Mouse (Mus musculus) ES-E14 (cell line): Measurements from ENCODE around the gene Cbx8. TPM values are rescaled to one million over a fixed set of nuclear protein-coding genes. Genes with fewer than 3 reads are reported as not detected.

ENCODE experiments used
- DNase-seq: peaks from one replicate; pipeline ENCODE4 v3.0.0-alpha.2; 2013; ENCODE audit warnings: low read depth, low spot score
- H3K27ac ChIP-seq: 2 replicates; pipeline ENCODE4 v1.5.1; 2012; ENCODE audit warnings: low read depth, mild to moderate bottlenecking, low read length, moderate library complexity, mixed read lengths; ENCODE audit not compliant: poor library complexity, insufficient read depth, severe bottlenecking
- H3K36me3 ChIP-seq: 2 replicates; pipeline ENCODE4 v1.6.1; 2012; ENCODE audit warnings: mild to moderate bottlenecking, low read length, moderate library complexity, mixed read lengths; ENCODE audit not compliant: control insufficient read depth, poor library complexity, insufficient read depth, severe bottlenecking
- H3K4me1 ChIP-seq, 2 experiments: fragments of 150-350 bp in 1 of 2; sonication (generic) in 1 of 2; 2 replicates each; pipeline ENCODE4 v1.6.1; 2012; ENCODE audit warnings: low read length in 2 of 2, mild to moderate bottlenecking in 1 of 2, mixed read lengths in 1 of 2; ENCODE audit not compliant: control insufficient read depth in 2 of 2, insufficient read depth in 2 of 2, poor library complexity in 1 of 2
- H3K4me3 ChIP-seq, 2 experiments: fragments of 150-350 bp in 1 of 2; sonication (generic) in 1 of 2; 2 replicates each; pipeline ENCODE4 v1.5.1; 2012; ENCODE audit warnings: low read length in 2 of 2, low read depth in 1 of 2, mild to moderate bottlenecking in 1 of 2, mixed read lengths in 1 of 2; ENCODE audit not compliant: insufficient read depth in 1 of 2, poor library complexity in 1 of 2, severe bottlenecking in 1 of 2
- H3K9ac ChIP-seq: 2 replicates; pipeline ENCODE4 v1.6.1; 2012; ENCODE audit warnings: low read depth, mild to moderate bottlenecking, low read length, mixed read lengths; ENCODE audit not compliant: poor library complexity, insufficient read depth, severe bottlenecking
- H3K9me3 ChIP-seq: fragments of 150-350 bp; sonication (generic); 2 replicates; pipeline ENCODE4 v1.6.1; 2012; ENCODE audit warnings: low read depth, mild to moderate bottlenecking, low read length; ENCODE audit not compliant: control insufficient read depth, insufficient read depth
- CHD2 ChIP-seq: IDR thresholded peaks from 2 replicates; pipeline ENCODE4 v1.6.1; 2014; ENCODE audit warnings: mild to moderate bottlenecking, low read depth, low read length, inconsistent platforms
- HCFC1 ChIP-seq: IDR thresholded peaks from 2 replicates; pipeline ENCODE4 v1.6.1; 2012; ENCODE audit warnings: low read length, inconsistent platforms, borderline replicate concordance; ENCODE audit not compliant: insufficient read depth
- MAFK ChIP-seq: IDR thresholded peaks from 2 replicates; pipeline ENCODE4 v1.6.1; 2014; ENCODE audit warnings: mild to moderate bottlenecking, low read depth, low read length, inconsistent platforms; ENCODE audit not compliant: insufficient read depth
- ZC3H11A ChIP-seq: IDR thresholded peaks from 2 replicates; pipeline ENCODE4 v1.6.1; 2012; ENCODE audit warnings: low read depth, mild to moderate bottlenecking, inconsistent platforms, low read length, borderline replicate concordance
- ZNF384 ChIP-seq: IDR thresholded peaks from 2 replicates; pipeline ENCODE4 v1.6.1; 2012; ENCODE audit warnings: low read depth, low read length, inconsistent platforms
- in situ Hi-C, 2 experiments: fragments of 600-800 bp; cut with MboI; formaldehyde crosslinking; loops; one replicate each; pipeline ENCODE4 v1.15.1; 2025; ENCODE audit warnings: low sequenced_read_pairs in 2 of 2, inconsistent platforms in 1 of 2; ENCODE audit not compliant: unreplicated experiment in 2 of 2
- total RNA-seq: library from RNA; depleted of rRNA; stranded (reverse); fragments of 300-350 nt; gene quantifications from 2 replicates; pipeline ENCODE4 v1.2.3, GENCODE M21; 2012

The Cbx8 gene
- total RNA-seq, 1 experiment = 1.2 TPM

- Histone ChIP-seq H3K27ac (no peak overlapping the region), H3K36me3 (peaks cover 41% of the 10 kb centered on the region), H3K9me3 (no peaks in the 10 kb centered on the region), H3K9ac (no peak overlapping the region), H3K4me1 (peaks cover 0 to 3% of the 10 kb centered on the region in 2 experiments; a peak in 1 of 4 replicates), H3K4me3 (no peak overlapping the region)
- in situ Hi-C loops = no loop called here
- no peak for DNase-seq
- TF ChIP-seq CHD2 (no peak), HCFC1 (no peak), ZNF384 (no peak), ZC3H11A (no peak), MAFK (no peak)
Measured at GRCm38 (mm10) chr11:119026203-119026602, 14.6 kb downstream of the Cbx8 start.

- no peak for TF ChIP-seq HCFC1
- TF ChIP-seq ZC3H11A = no peak
- TF ChIP-seq CHD2 = no peak
- no peak for TF ChIP-seq MAFK
- TF ChIP-seq ZNF384 = no peak
- peak overlapping the region in 1 of 2 experiments; percentile 85; a peak in 2 of 4 replicates for H3K4me3 ChIP-seq
- H3K36me3 ChIP-seq = peaks cover 31% of the 10 kb centered on the region
- no peak for DNase-seq
- H3K27ac ChIP-seq = no peak overlapping the region
- in situ Hi-C loops = no loop called here
- H3K9ac ChIP-seq = no peak overlapping the region
- no peaks in the 10 kb centered on the region for H3K9me3 ChIP-seq
- peaks cover 0 to 3% of the 10 kb centered on the region in 2 experiments; a peak in 1 of 4 replicates for H3K4me1 ChIP-seq
Measured at GRCm38 (mm10) chr11:119024260-119024659, 16.5 kb downstream of the Cbx8 start.

- Histone ChIP-seq H3K27ac (no peak overlapping the region), H3K4me1 (peaks cover 0 to 3% of the 10 kb centered on the region in 2 experiments; a peak in 1 of 4 replicates), H3K9ac (peak overlapping the region; percentile 94), H3K9me3 (no peaks in the 10 kb centered on the region), H3K4me3 (peak overlapping the region; percentile 80 to 85), H3K36me3 (peaks cover 24% of the 10 kb centered on the region)
- no peak for TF ChIP-seq HCFC1
- no peak for TF ChIP-seq CHD2
- no peak for TF ChIP-seq ZNF384
- no peak for TF ChIP-seq MAFK
- no peak for TF ChIP-seq ZC3H11A
- no peak for DNase-seq
- in situ Hi-C loops = no loop called here
Measured at GRCm38 (mm10) chr11:119023616-119023980, 17.2 kb downstream of the Cbx8 start.

- Histone ChIP-seq H3K27ac (peak within 1 kb of the TSS; percentile 44; the same call in 1 of the 2 replicates), H3K36me3 (peaks cover 19% of the 10 kb centered on the region), H3K4me3 (peak within 1 kb of the TSS; percentile 80 to 85), H3K9me3 (no peaks in the 10 kb centered on the region), H3K9ac (peak within 1 kb of the TSS; percentile 94), H3K4me1 (peaks cover 0 to 3% of the 10 kb centered on the region in 2 experiments; a peak in 1 of 4 replicates)
- in situ Hi-C loops = no loop called here
- TF ChIP-seq CHD2 = no peak
- TF ChIP-seq ZC3H11A = no peak
- no peak for TF ChIP-seq ZNF384
- TF ChIP-seq HCFC1 = no peak
- no peak for TF ChIP-seq MAFK
- DNase-seq = no peak
Measured at GRCm38 (mm10) chr11:119022895-119023615, 17.7 kb downstream of the Cbx8 start, which contains the start of gene Cbx2. Gene Cbx2 (plus strand): TSS chr11:119022962.
